Mouse (Mus musculus): ENCODE measurements at regions not wholly inside any gene's neighbourhood (a gene's known extent, or its start where the extent isn't known, plus 50 kb on each side); places are given as distances from the start of the nearest gene placed in this dataset.

- in situ Hi-C loops (cut with MboI, MseI): no loop called here
Observed at GRCm38 (mm10) chr8:90192856-90193255, 155.3 kb downstream of the Tox3 start.

GRCm38 (mm10) chr8:90182807-90183206, 165.3 kb downstream of the Tox3 start:
- in situ Hi-C loops (cut with MboI, MseI): no loop called here

- in situ Hi-C loops (cut with MboI, MseI): no loop called here
Observed at GRCm38 (mm10) chr8:90176771-90177170, 171.4 kb downstream of the Tox3 start.

- in situ Hi-C loops (cut with MboI, MseI): no loop called here
Observed at GRCm38 (mm10) chr8:90176335-90176734, 171.8 kb downstream of the Tox3 start.

- in situ Hi-C loops (cut with MboI, MseI): no loop called here
Observed at GRCm38 (mm10) chr8:90166639-90167038, 181.5 kb downstream of the Tox3 start.

- in situ Hi-C loops (cut with MboI, MseI): no loop called here
Observed at GRCm38 (mm10) chr8:90151477-90151876, 196.7 kb downstream of the Tox3 start.

GRCm38 (mm10) chr8:90149903-90150302, 198.2 kb downstream of the Tox3 start:
- in situ Hi-C loops (cut with MboI, MseI): no loop called here

- in situ Hi-C loops (cut with MboI, MseI): no loop called here
Observed at GRCm38 (mm10) chr8:90134626-90135025, 213.5 kb downstream of the Tox3 start.

- in situ Hi-C loops (cut with MboI, MseI): no loop called here
Observed at GRCm38 (mm10) chr8:90130704-90131267, 217.4 kb downstream of the Tox3 start.

GRCm38 (mm10) chr8:90125426-90125825, 222.7 kb downstream of the Tox3 start:
- in situ Hi-C loops (cut with MboI, MseI): no loop called here

- in situ Hi-C loops (cut with MboI, MseI): no loop called here
Observed at GRCm38 (mm10) chr8:90123101-90123500, 225.0 kb downstream of the Tox3 start.

GRCm38 (mm10) chr8:90121935-90122334, 226.2 kb downstream of the Tox3 start:
- in situ Hi-C loops (cut with MboI, MseI): no loop called here

GRCm38 (mm10) chr8:90121017-90121416, 227.1 kb downstream of the Tox3 start:
- in situ Hi-C loops (cut with MboI, MseI): no loop called here

- in situ Hi-C loops (cut with MboI, MseI): no loop called here
Observed at GRCm38 (mm10) chr8:90115436-90115835, 232.7 kb downstream of the Tox3 start.

- in situ Hi-C loops (cut with MboI, MseI): no loop called here
Observed at GRCm38 (mm10) chr8:90100509-90100908, 247.6 kb downstream of the Tox3 start.

- in situ Hi-C loops (cut with MboI, MseI): no loop called here
Observed at GRCm38 (mm10) chr8:90082630-90083029, 265.5 kb downstream of the Tox3 start.

GRCm38 (mm10) chr8:90076381-90076780, 271.8 kb downstream of the Tox3 start:
- in situ Hi-C loops (cut with MboI, MseI): no loop called here

GRCm38 (mm10) chr8:90075796-90076195, 272.3 kb downstream of the Tox3 start:
- in situ Hi-C loops (cut with MboI, MseI): no loop called here

GRCm38 (mm10) chr8:90070006-90070405, 278.1 kb downstream of the Tox3 start:
- in situ Hi-C loops (cut with MboI, MseI): no loop called here

GRCm38 (mm10) chr8:90069411-90069993, 278.6 kb downstream of the Tox3 start:
- in situ Hi-C loops (cut with MboI, MseI): no loop called here

GRCm38 (mm10) chr8:90068441-90068840, 279.7 kb downstream of the Tox3 start:
- in situ Hi-C loops (cut with MboI, MseI): no loop called here

GRCm38 (mm10) chr8:90064381-90064780, 283.8 kb downstream of the Tox3 start:
- in situ Hi-C loops (cut with MboI, MseI): no loop called here

GRCm38 (mm10) chr8:90063291-90063690, 284.9 kb downstream of the Tox3 start:
- in situ Hi-C loops (cut with MboI, MseI): no loop called here

GRCm38 (mm10) chr8:90058631-90059166, 289.4 kb downstream of the Tox3 start:
- in situ Hi-C loops (cut with MboI, MseI): no loop called here
